Mouse (Mus musculus) small intestine, adult 2 months (tissue): ENCODE data around the gene Calcoco2. TPM values are rescaled to one million over a fixed set of nuclear protein-coding genes. Genes with fewer than 3 reads are reported as not detected.

ENCODE experiments used
- H3K27ac ChIP-seq: fragments of 200-500 bp; 2 replicates; pipeline ENCODE4 v1.5.1; 2012; ENCODE audit warnings: low read depth, low read length, control low read depth, inconsistent platforms; ENCODE audit not compliant: insufficient read depth
- H3K27me3 ChIP-seq: fragments of 200-500 bp; 2 replicates; pipeline ENCODE4 v1.6.1; 2012; ENCODE audit warnings: mild to moderate bottlenecking, moderate library complexity, low read length, inconsistent platforms; ENCODE audit not compliant: control insufficient read depth, insufficient read depth
- H3K36me3 ChIP-seq: fragments of 200-500 bp; 2 replicates; pipeline ENCODE4 v1.6.1; 2012; ENCODE audit warnings: mild to moderate bottlenecking, low read length, control low read depth, inconsistent platforms; ENCODE audit not compliant: control insufficient read depth, insufficient read depth
- H3K4me1 ChIP-seq: fragments of 200-500 bp; 2 replicates; pipeline ENCODE4 v1.6.1; 2012; ENCODE audit warnings: low read length, inconsistent platforms, mixed read lengths; ENCODE audit not compliant: control insufficient read depth, insufficient read depth, insufficient read length
- H3K4me3 ChIP-seq: fragments of 200-500 bp; 2 replicates; pipeline ENCODE4 v1.5.1; 2012; ENCODE audit warnings: low read depth, mild to moderate bottlenecking, control low read depth, inconsistent platforms, low read length, moderate library complexity
- CTCF ChIP-seq: fragments of 200-500 bp; IDR thresholded peaks from 2 replicates; pipeline ENCODE4 v1.5.1; 2012; ENCODE audit warnings: low read depth, mild to moderate bottlenecking, control low read depth, inconsistent platforms, low read length, moderate library complexity, mixed read lengths; ENCODE audit not compliant: insufficient replicate concordance, insufficient read length; ENCODE audit errors: extremely low read depth
- POLR2A ChIP-seq: fragments of 200-500 bp; IDR thresholded peaks from 2 replicates; pipeline ENCODE4 v1.6.1; 2012; ENCODE audit warnings: low read depth, mild to moderate bottlenecking, control low read depth, inconsistent platforms, low read length, moderate library complexity
- WGBS: fragments of 180-500 bp; shearing (Covaris S2); methylation state at CpG from one replicate; pipeline ENCODE4 v1.1.7; 2018; 5-methylcytosine and 5-hydroxymethylcytosine counted together
- polyA plus RNA-seq: library from polyadenylated mRNA; depleted of rRNA; stranded (reverse); fragments of >200 nt; gene quantifications from 2 replicates; pipeline ENCODE4 v1.2.3, GENCODE M21; 2012

Gene Calcoco2
- polyA plus RNA-seq, 1 experiment, result not detected

DNA sequence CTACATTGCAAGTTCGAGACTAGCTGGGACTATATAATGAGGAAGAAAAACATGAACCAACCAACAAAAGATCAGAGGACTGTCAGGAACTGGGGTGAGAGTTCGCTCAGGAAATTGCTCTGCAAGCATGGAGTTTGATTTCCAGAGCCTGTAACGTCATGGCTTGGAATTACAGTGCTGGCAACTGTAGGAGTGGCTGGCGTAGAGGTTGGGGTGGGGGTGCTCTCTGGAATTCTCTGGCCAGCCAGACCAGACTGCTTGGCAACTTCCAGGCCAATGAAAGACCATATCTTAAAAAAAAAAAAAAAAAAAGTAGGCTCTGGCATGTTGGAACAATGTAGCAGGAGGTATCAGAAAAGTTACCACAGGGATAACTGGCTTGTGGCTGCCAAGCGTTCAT, 31.0 kb downstream of the Calcoco2 start:
- TF ChIP-seq POLR2A, result no peak
- TF ChIP-seq CTCF, result no peak
- Histone ChIP-seq H3K36me3 (no peaks in the 10 kb centered on the region), H3K4me3 (no peak overlapping the region), H3K4me1 (no peaks in the 10 kb centered on the region), H3K27ac (no peak overlapping the region), H3K27me3 (no peaks in the 10 kb centered on the region)
- 64% methylated on average over 5 of the region's 5 CpGs for WGBS

DNA sequence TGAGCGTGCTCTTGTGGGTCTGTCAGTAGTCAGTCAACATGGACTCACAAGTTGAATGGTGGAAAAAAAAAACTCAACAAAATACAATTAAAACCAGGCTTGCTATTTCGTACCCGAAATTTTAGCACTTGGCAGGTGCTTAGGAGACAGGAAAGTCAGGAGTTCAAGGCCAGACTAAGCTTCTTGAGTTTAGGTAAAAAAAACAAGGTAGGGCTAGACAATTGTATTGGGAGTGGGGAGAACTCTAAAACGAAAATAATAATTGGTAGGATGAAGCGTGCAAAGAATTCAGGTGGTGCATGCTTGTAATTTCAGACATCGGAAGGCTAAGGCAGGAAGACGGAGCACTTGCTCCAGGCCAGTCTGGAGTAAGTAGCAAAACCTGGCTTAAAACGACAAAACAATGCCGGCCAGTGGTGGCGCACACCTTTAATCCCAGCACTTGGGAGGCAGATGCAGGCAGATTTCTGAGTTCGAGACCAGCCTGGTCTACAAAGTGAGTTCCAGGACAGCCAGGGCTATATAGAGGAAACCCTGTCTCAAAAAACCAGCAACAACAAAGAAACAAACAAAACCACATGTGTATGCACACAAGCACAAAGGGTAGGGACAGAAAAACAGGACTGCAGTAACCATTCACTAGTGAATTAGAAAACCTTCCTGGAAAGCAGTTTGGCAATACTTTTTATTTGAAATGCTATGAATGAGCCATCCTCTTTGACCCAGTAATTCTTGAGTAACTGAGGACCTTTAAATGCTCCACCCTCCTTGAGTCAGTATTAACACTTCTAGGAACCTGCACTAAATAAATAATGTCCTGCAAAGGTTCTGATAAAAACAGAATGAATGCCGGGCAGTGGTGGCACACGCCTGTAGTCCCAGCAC, 35.3 kb downstream of the Calcoco2 start:
- Histone ChIP-seq H3K36me3 (peaks cover 8% of the 10 kb centered on the region), H3K4me1 (no peaks in the 10 kb centered on the region), H3K27ac (peak overlapping the region; percentile 43), H3K4me3 (peak overlapping the region; percentile 45), H3K27me3 (no peaks in the 10 kb centered on the region)
- TF ChIP-seq POLR2A (no peak), CTCF (no peak)
- 58% methylated on average over 13 of the region's 13 CpGs for WGBS

DNA sequence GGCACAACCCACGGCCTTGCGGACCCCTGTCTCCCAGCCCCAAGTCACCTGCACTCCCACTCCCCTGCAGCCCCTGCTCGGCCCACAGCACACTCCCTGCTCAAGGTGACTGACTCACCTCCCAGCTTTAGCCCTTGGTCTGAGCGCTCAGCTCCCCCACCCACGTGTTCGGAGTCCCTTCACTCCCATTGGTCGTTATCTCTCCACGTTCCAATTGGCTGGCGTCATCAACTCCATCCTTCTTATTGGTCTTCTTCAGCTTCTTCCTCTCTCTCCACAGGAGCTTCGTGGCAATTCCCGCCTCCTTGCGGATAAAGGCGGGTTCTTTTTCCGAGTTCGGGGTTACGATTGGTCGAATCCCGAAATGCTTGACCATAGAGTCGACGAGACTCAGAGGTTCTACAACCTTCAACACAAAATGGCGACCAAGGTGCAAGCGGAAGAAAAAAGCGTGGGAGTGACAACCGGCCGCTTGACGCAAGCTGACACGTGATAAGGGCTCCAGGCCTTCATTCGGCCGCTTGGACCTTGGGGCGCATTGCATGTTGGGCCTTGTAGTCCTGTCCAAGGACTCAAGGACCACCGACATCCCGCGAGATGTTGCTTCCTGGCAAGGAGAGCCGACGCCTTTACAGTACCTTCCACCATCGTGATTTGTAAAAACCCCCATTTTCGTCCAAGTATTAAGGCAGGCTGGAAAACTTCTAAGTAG, 36.1 kb downstream of the Calcoco2 start, which contains the start of gene Atp5g1:
Gene Atp5g1 (minus strand): TSS at position 162 of the 712 bp plus-strand sequence.
- peak; percentile 97 for TF ChIP-seq POLR2A
- no peak for TF ChIP-seq CTCF
- no peaks in the 10 kb centered on the region for H3K27me3 ChIP-seq
- H3K4me3 ChIP-seq, result peak within 1 kb of the TSS; percentile 78
- WGBS, result under 1% methylated on average over 37 of the region's 37 CpGs
- peaks cover 11% of the 10 kb centered on the region for H3K36me3 ChIP-seq
- no peaks in the 10 kb centered on the region for H3K4me1 ChIP-seq
- peak within 1 kb of the TSS; percentile 58 for H3K27ac ChIP-seq

DNA sequence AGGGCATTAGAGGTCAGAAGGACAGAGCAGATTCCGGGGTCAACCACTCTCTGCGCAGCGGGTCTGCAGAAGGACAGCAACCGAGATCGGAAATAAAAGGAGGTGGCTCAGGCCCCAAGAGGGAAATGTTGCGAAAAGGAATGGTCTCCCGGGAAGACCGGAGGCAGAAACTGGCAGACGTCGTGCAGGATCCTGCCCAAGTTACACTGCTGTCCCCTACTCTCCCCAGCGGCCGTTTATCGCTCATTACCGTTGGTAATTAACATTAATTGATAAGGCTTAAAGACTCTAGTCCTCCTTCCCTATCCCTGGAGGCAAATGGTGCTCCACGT, 36.6 kb downstream of the Calcoco2 start:
- H3K4me3 ChIP-seq, result peak overlapping the region; percentile 78
- TF ChIP-seq POLR2A (no peak), CTCF (no peak)
- H3K27me3 ChIP-seq, result no peaks in the 10 kb centered on the region
- 0% methylated on average over 15 of the region's 15 CpGs for WGBS
- peak overlapping the region; percentile 58 for H3K27ac ChIP-seq
- H3K4me1 ChIP-seq, result no peaks in the 10 kb centered on the region
- peaks cover 14% of the 10 kb centered on the region for H3K36me3 ChIP-seq

DNA sequence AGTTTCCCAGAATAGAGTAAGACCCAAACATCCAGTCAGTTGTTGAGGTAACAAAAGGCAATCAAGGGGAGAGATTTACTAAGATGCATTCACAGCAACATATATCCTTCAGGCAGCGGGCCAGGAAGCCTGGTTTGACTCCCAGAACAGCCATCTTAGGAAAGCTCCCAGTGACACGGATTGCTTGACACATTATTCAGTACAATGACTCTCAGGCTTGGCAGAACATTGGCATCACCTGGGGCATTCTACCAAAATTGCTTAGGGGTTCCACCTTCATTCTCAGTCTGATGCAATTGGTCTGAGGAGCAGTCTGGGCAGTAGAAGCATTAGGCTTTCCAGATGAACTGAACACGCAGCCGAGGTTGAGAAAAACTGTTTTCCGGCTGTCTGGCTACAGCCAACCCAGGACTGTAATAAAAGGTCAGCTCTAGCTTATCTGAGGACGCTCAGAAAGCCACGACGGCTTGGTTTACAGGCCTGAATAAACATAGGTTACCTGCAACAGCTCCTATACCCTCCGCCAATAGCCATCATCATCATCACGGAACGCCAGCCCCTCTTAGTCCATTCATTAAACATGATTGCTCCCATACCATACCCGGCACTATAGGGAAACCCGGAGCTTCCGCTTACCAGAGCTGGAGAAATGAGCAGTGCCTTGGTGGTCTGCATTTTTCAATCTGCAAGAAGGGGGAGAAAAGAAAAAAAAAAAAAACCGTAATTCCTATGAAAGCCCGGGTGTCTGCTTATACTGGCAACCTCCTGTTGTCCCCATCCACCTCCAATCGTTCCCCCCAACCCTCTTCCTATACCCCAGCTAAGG, 37.2 kb downstream of the Calcoco2 start:
- Histone ChIP-seq H3K27ac (peak overlapping the region; percentile 58), H3K27me3 (no peaks in the 10 kb centered on the region), H3K36me3 (peaks cover 16% of the 10 kb centered on the region), H3K4me3 (peak overlapping the region; percentile 78), H3K4me1 (no peaks in the 10 kb centered on the region)
- WGBS, result 5% methylated on average over 17 of the region's 17 CpGs
- no peak for TF ChIP-seq POLR2A
- no peak for TF ChIP-seq CTCF

DNA sequence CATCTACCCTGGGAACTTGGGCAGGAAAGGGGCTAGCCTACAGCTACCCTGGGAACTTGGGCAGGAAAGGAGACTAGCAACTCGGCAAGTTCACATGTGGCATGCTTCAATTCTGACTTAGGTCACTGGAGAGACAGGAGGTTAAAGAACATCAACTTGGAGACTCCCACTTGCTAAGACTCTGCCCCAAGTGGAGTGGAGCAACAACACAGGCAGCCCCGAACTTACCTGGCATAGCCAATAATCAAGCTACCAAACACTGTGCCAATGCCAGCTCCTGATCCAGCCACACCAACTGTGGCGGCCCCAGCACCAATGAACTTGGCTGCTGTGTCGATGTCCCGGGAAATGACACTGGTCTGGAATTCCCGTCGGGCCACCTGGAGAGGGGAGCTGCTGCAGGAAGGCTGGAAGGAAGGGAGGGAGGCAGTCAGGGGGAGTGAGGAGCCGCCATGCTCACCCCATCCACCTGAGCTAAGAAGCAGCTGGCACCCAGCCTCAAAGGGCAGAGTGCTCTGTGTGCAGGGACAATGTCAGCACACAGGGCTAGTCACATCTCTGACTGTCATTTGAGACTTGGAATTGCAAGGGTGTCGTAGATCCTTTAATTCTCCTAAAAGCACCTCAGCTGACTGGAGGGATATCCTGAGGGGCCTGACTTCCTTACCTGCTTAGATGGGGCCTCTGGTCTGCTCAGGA, 38.3 kb downstream of the Calcoco2 start:
- Histone ChIP-seq H3K27me3 (no peaks in the 10 kb centered on the region), H3K4me1 (peaks cover under 1% of the 10 kb centered on the region; the same call in 1 of the 2 replicates), H3K4me3 (peak overlapping the region; percentile 26), H3K36me3 (peaks cover 16% of the 10 kb centered on the region), H3K27ac (0 out of 2 replicates have a peak overlapping the region, but pooled peaks have one; percentile 58)
- TF ChIP-seq POLR2A, result no peak
- no peak for TF ChIP-seq CTCF
- 49% methylated on average over 9 of the region's 9 CpGs for WGBS
